Mouse (Mus musculus) c-Kit-positive CD71-positive TER-119-positive erythroid progenitor cells, embryonic 14.5 days (primary cell): ENCODE results near the gene Mmgt1.
A peak's percentile ranks its signal among the peaks of the same experiment; 100 is the strongest.

Experiments used
- DNase-seq: peaks from one replicate; pipeline ENCODE4 v3.0.0-alpha.2; 2013; ENCODE audit warnings: low spot score

Mmgt1 gene

GRCm38 (mm10) chrX:56597887-56598640 is at the start of gene Mmgt1:
Gene Mmgt1 (minus strand): TSS chrX:56598069.
- peak; percentile 86 for DNase-seq

- DNase-seq, result no peak
Measured at GRCm38 (mm10) chrX:56640066-56640465, 42.2 kb upstream of the Mmgt1 start.

- DNase-seq, result no peak
Measured at GRCm38 (mm10) chrX:56636185-56636584, 38.3 kb upstream of the Mmgt1 start.

- no peak for DNase-seq
Measured at GRCm38 (mm10) chrX:56615236-56615635, 17.4 kb upstream of the Mmgt1 start.

- DNase-seq, result no peak
Measured at GRCm38 (mm10) chrX:56610318-56610694, 12.4 kb upstream of the Mmgt1 start.

- peak; percentile 65 for DNase-seq
Measured at GRCm38 (mm10) chrX:56609623-56610317, 11.9 kb upstream of the Mmgt1 start, which contains the start of gene Slc9a6. Gene Slc9a6 (plus strand): TSS chrX:56609757.

GRCm38 (mm10) chrX:56609285-56609622 is 11.4 kb upstream of the Mmgt1 start:
- DNase-seq, result no peak

- no peak for DNase-seq
Measured at GRCm38 (mm10) chrX:56607032-56607710, 9.3 kb upstream of the Mmgt1 start.

- no peak for DNase-seq
Measured at GRCm38 (mm10) chrX:56606536-56606935, 8.7 kb upstream of the Mmgt1 start.

- no peak for DNase-seq
Measured at GRCm38 (mm10) chrX:56597219-56597886, 516 bp downstream of the Mmgt1 start.

- no peak for DNase-seq
Measured at GRCm38 (mm10) chrX:56578200-56578599, 19.7 kb downstream of the Mmgt1 start.

GRCm38 (mm10) chrX:56572465-56572864 is 25.4 kb downstream of the Mmgt1 start:
- peak; percentile 16 for DNase-seq

GRCm38 (mm10) chrX:56553584-56553983 is 44.3 kb downstream of the Mmgt1 start:
- no peak for DNase-seq

GRCm38 (mm10) chrX:56549506-56549905 is 48.4 kb downstream of the Mmgt1 start, which contains the start of gene Gm648:
Gene Gm648 (minus strand): TSS chrX:56549606.
- DNase-seq, result no peak

- no peak for DNase-seq
Measured at GRCm38 (mm10) chrX:56537162-56537561, 60.7 kb downstream of the Mmgt1 start.
